Mouse (Mus musculus) 416B (cell line): ENCODE results near the gene Bex3.

Experiments
- DNase-seq: peaks from one replicate; pipeline ENCODE4 v3.0.0; 2011; ENCODE audit warnings: low read depth

The Bex3 gene

GRCm38 (mm10) chrX:136313792-136314564 lies 43.9 kb downstream of the Bex3 start:
- no peak for DNase-seq

GRCm38 (mm10) chrX:136319953-136320352 lies 49.9 kb downstream of the Bex3 start:
- no peak for DNase-seq
